Mouse (Mus musculus) intestine, postnatal 0 days (tissue): Measurements from ENCODE around the gene Snapin. TPM values are rescaled to one million over a fixed set of nuclear protein-coding genes. Genes with fewer than 3 reads are reported as not detected.
A peak's percentile ranks its signal among the peaks of the same experiment; 100 is the strongest.

Experiments
- ATAC-seq: fragments of 200-750 bp; cut with Nextera tagmentation; 2 replicates; pipeline ENCODE4 v1.8.0; 2017; ENCODE audit warnings: mild to moderate bottlenecking, moderate TSS enrichment, moderate library complexity
- H3K27ac ChIP-seq: fragments of 300-500 bp; sonication (generic); 2 replicates; pipeline ENCODE4 v1.5.1; 2014; ENCODE audit warnings: mild to moderate bottlenecking, low read depth, low read length, moderate library complexity
- H3K27me3 ChIP-seq: fragments of 300-500 bp; sonication (generic); replicated peaks from 2 replicates; pipeline ENCODE4 v1.6.1; 2014; ENCODE audit warnings: low read length, mixed read lengths; ENCODE audit not compliant: control insufficient read depth, insufficient read depth
- H3K36me3 ChIP-seq: fragments of 300-500 bp; sonication (generic); 2 replicates; pipeline ENCODE4 v1.6.1; 2014; ENCODE audit warnings: mild to moderate bottlenecking, moderate library complexity; ENCODE audit not compliant: control insufficient read depth, insufficient read depth
- H3K4me1 ChIP-seq: fragments of 300-500 bp; sonication (generic); replicated peaks from 2 replicates; pipeline ENCODE4 v1.6.1; 2014; ENCODE audit warnings: antibody characterized with exemption, low read length, mixed read lengths; ENCODE audit not compliant: control insufficient read depth, insufficient read depth
- H3K4me2 ChIP-seq: fragments of 300-500 bp; sonication (generic); replicated peaks from 2 replicates; pipeline ENCODE4 v1.6.1; 2014; ENCODE audit warnings: low read depth, mild to moderate bottlenecking, moderate library complexity
- H3K4me3 ChIP-seq: fragments of 300-500 bp; sonication (generic); 2 replicates; pipeline ENCODE4 v1.5.1; 2014; ENCODE audit warnings: low read depth, low read length
- H3K9ac ChIP-seq: fragments of 300-500 bp; sonication (generic); 2 replicates; pipeline ENCODE4 v1.6.1; 2014; ENCODE audit warnings: mild to moderate bottlenecking, low read depth, low read length
- H3K9me3 ChIP-seq: fragments of 300-500 bp; sonication (generic); 2 replicates; pipeline ENCODE4 v1.6.1; 2016; ENCODE audit warnings: mixed run types; ENCODE audit not compliant: control insufficient read depth
- CTCF ChIP-seq: sonication (generic); IDR thresholded peaks from 2 replicates; pipeline ENCODE4 v1.5.1; 2016; ENCODE audit warnings: low read depth, mild to moderate bottlenecking, control low read depth, antibody characterized with exemption, moderate library complexity
- WGBS: fragments of 180-500 bp; shearing (Covaris S2); extraction: QIAGEN DNeasy Blood & Tissue Kit; methylation state at CpG from one replicate; pipeline ENCODE4 v1.1.7; 2014; 5-methylcytosine and 5-hydroxymethylcytosine counted together
- polyA plus RNA-seq: library from polyadenylated mRNA; unstranded; fragments of >200 nt; fragmentation: Nextera tagmentation; extraction: Ambion mirVana; gene quantifications from 2 replicates; pipeline ENCODE4 v1.2.1, GENCODE M21; 2015

Gene Snapin
- 53.1 and 53.9 TPM in 2 replicates for polyA plus RNA-seq

- Histone ChIP-seq H3K36me3 (peaks cover 30% of the 10 kb centered on the region), H3K4me3 (peak within 1 kb of the TSS; percentile 67), H3K4me1 (no peaks in the 10 kb centered on the region), H3K4me2 (peak within 1 kb of the TSS; percentile 71), H3K27ac (peak within 1 kb of the TSS; percentile 68; the same call in 1 of the 2 replicates), H3K27me3 (no peaks in the 10 kb centered on the region), H3K9me3 (no peaks in the 10 kb centered on the region), H3K9ac (peak within 1 kb of the TSS; percentile 72)
- peak; percentile 93 for TF ChIP-seq CTCF
- ATAC-seq: peak; percentile 97
- WGBS: under 1% methylated on average over 37 of the region's 37 CpGs
Observed at GRCm38 (mm10) chr3:90490696-90491256, at the start of gene Snapin. Gene Snapin (minus strand): TSS chr3:90491033.

- H3K27ac ChIP-seq: no peak overlapping the region
- H3K27me3 ChIP-seq: no peaks in the 10 kb centered on the region
- no peaks in the 10 kb centered on the region for H3K4me1 ChIP-seq
- H3K4me3 ChIP-seq: peak overlapping the region; percentile 9; the same call in 1 of the 2 replicates
- TF ChIP-seq CTCF: no peak
- H3K36me3 ChIP-seq: no peaks in the 10 kb centered on the region; the same call in 1 of the 2 replicates
- H3K9me3 ChIP-seq: no peaks in the 10 kb centered on the region
- 51% methylated on average over 5 of the region's 5 CpGs for WGBS
- H3K4me2 ChIP-seq: peak overlapping the region; percentile 52
- H3K9ac ChIP-seq: peak overlapping the region; percentile 12; the same call in 1 of the 2 replicates
- peak; percentile 18; the same call in 1 of the 2 replicates for ATAC-seq
Observed at GRCm38 (mm10) chr3:90537905-90538296, 47.1 kb upstream of the Snapin start.

- Histone ChIP-seq H3K27me3 (no peaks in the 10 kb centered on the region), H3K9me3 (no peaks in the 10 kb centered on the region), H3K27ac (no peak within 1 kb of the TSS), H3K4me2 (peak within 1 kb of the TSS; percentile 52), H3K36me3 (no peaks in the 10 kb centered on the region; the same call in 1 of the 2 replicates), H3K4me1 (no peaks in the 10 kb centered on the region), H3K9ac (peak within 1 kb of the TSS; percentile 12), H3K4me3 (peak within 1 kb of the TSS; percentile 9; the same call in 1 of the 2 replicates)
- TF ChIP-seq CTCF: no peak
- 28% methylated on average over 10 of the region's 10 CpGs for WGBS
- ATAC-seq: peak; percentile 73
Observed at GRCm38 (mm10) chr3:90537141-90537904, 46.5 kb upstream of the Snapin start, which contains the start of gene S100a16. Gene S100a16 (plus strand): TSS chr3:90537254.

GRCm38 (mm10) chr3:90535446-90535845 lies 44.6 kb upstream of the Snapin start:
- Histone ChIP-seq H3K36me3 (no peaks in the 10 kb centered on the region), H3K9ac (no peak overlapping the region), H3K4me2 (no peak overlapping the region), H3K4me1 (no peaks in the 10 kb centered on the region), H3K9me3 (no peaks in the 10 kb centered on the region), H3K27ac (no peak overlapping the region), H3K4me3 (no peak overlapping the region), H3K27me3 (no peaks in the 10 kb centered on the region)
- TF ChIP-seq CTCF: no peak
- no peak for ATAC-seq
- 63% methylated on average over 1 of the region's 1 CpGs for WGBS

GRCm38 (mm10) chr3:90531713-90532112 lies 40.9 kb upstream of the Snapin start:
- no peaks in the 10 kb centered on the region for H3K27me3 ChIP-seq
- H3K27ac ChIP-seq: no peak overlapping the region
- H3K9ac ChIP-seq: no peak overlapping the region
- no peak overlapping the region for H3K4me2 ChIP-seq
- H3K4me1 ChIP-seq: peaks cover under 1% of the 10 kb centered on the region
- TF ChIP-seq CTCF: no peak
- no peak overlapping the region for H3K4me3 ChIP-seq
- 47% methylated on average over 5 of the region's 5 CpGs for WGBS
- no peaks in the 10 kb centered on the region for H3K36me3 ChIP-seq
- no peak for ATAC-seq
- no peaks in the 10 kb centered on the region for H3K9me3 ChIP-seq

GRCm38 (mm10) chr3:90527291-90527873 lies 36.5 kb upstream of the Snapin start:
- H3K27ac ChIP-seq: no peak overlapping the region
- WGBS: 84% methylated on average over 7 of the region's 7 CpGs
- H3K9me3 ChIP-seq: no peaks in the 10 kb centered on the region
- ATAC-seq: no peak
- no peak overlapping the region for H3K4me2 ChIP-seq
- H3K36me3 ChIP-seq: peaks cover 7% of the 10 kb centered on the region; the same call in 1 of the 2 replicates
- peaks cover 5% of the 10 kb centered on the region for H3K4me1 ChIP-seq
- H3K9ac ChIP-seq: no peak overlapping the region
- H3K4me3 ChIP-seq: no peak overlapping the region
- no peaks in the 10 kb centered on the region for H3K27me3 ChIP-seq
- no peak for TF ChIP-seq CTCF
